Mouse (Mus musculus) intestine, embryonic 15.5 days (tissue): ENCODE data around the gene Gmeb2. TPM values are rescaled to one million over a fixed set of nuclear protein-coding genes. Genes with fewer than 3 reads are reported as not detected.

Experiments
- ATAC-seq: fragments of 200-750 bp; cut with Nextera tagmentation; 2 replicates; pipeline ENCODE4 v1.8.0; 2017; ENCODE audit warnings: moderate TSS enrichment, moderate library complexity
- H3K27ac ChIP-seq: fragments of 300-500 bp; sonication (generic); 2 replicates; pipeline ENCODE4 v1.5.1; 2015; ENCODE audit warnings: mild to moderate bottlenecking, inconsistent platforms
- H3K27me3 ChIP-seq: fragments of 300-500 bp; sonication (generic); replicated peaks from 2 replicates; pipeline ENCODE4 v1.6.1; 2015; ENCODE audit warnings: inconsistent platforms
- H3K36me3 ChIP-seq: fragments of 300-500 bp; sonication (generic); 2 replicates; pipeline ENCODE4 v1.6.1; 2015; ENCODE audit warnings: inconsistent platforms
- H3K4me1 ChIP-seq: fragments of 300-500 bp; sonication (generic); replicated peaks from 2 replicates; pipeline ENCODE4 v1.6.1; 2015; ENCODE audit warnings: inconsistent platforms
- H3K4me2 ChIP-seq: fragments of 300-500 bp; sonication (generic); replicated peaks from 2 replicates; pipeline ENCODE4 v1.6.1; 2015; ENCODE audit warnings: mild to moderate bottlenecking, inconsistent platforms
- H3K4me3 ChIP-seq: fragments of 300-500 bp; sonication (generic); replicated peaks from 2 replicates; pipeline ENCODE4 v1.5.1; 2015; ENCODE audit warnings: inconsistent platforms
- H3K9ac ChIP-seq: fragments of 300-500 bp; sonication (generic); 2 replicates; pipeline ENCODE4 v1.6.1; 2015; ENCODE audit warnings: inconsistent platforms
- H3K9me3 ChIP-seq: fragments of 300-500 bp; sonication (generic); 2 replicates; pipeline ENCODE4 v1.6.1; 2016; ENCODE audit warnings: inconsistent platforms
- WGBS: fragments of 180-500 bp; shearing (Covaris S2); methylation state at CpG from one replicate; pipeline ENCODE4 v1.1.7; 2015; 5-methylcytosine and 5-hydroxymethylcytosine counted together
- polyA plus RNA-seq: library from polyadenylated mRNA; unstranded; fragments of >200 nt; fragmentation: Nextera tagmentation; extraction: Ambion mirVana; gene quantifications from 2 replicates; pipeline ENCODE4 v1.2.1, GENCODE M21; 2015

The Gmeb2 gene
- polyA plus RNA-seq, 1 experiment from 2014 or later, result 11.3 TPM

DNA sequence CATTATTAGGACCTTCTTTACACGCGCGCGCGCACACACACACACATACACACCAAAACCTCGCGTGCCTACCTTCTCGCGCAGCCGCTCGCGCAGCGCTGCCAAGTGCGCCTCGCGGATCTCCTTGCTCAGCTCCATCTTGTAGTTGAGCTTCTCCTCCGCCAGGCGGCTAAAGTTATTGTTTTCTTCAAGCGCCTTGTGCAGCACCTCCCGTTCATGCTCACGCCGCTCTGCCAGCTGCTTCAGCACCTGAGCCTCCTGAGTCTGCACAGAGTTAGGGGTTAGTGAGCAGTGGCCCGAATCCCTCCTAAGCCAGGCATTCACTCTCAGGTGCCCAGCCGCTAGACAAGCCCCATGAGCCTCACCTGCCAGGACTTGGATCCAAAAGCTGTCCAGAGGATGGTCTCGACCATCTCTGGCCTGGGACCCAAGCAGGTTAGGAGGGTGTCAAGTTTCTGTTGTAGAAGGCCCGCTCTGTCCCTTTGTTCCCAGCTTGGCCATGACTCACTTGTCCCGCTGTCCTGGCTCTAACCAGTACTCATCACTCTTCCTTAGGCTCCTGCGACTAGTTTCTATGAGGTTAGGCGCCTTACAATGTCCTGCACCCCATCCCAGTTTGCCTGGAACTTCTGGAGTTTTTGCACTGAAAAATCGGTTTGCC lies 19.4 kb upstream of the Gmeb2 start:
- no peaks in the 10 kb centered on the region for H3K36me3 ChIP-seq
- H3K4me2 ChIP-seq, result peak overlapping the region; percentile 20; the same call in 1 of the 2 replicates
- H3K27me3 ChIP-seq, result peaks cover 16% of the 10 kb centered on the region
- H3K9ac ChIP-seq, result no peak overlapping the region
- WGBS, result 11% methylated on average over 30 of the region's 30 CpGs
- no peak overlapping the region for H3K27ac ChIP-seq
- H3K9me3 ChIP-seq, result no peaks in the 10 kb centered on the region
- peak; percentile 28; the same call in 1 of the 2 replicates for ATAC-seq
- no peak overlapping the region for H3K4me3 ChIP-seq
- no peaks in the 10 kb centered on the region for H3K4me1 ChIP-seq

DNA sequence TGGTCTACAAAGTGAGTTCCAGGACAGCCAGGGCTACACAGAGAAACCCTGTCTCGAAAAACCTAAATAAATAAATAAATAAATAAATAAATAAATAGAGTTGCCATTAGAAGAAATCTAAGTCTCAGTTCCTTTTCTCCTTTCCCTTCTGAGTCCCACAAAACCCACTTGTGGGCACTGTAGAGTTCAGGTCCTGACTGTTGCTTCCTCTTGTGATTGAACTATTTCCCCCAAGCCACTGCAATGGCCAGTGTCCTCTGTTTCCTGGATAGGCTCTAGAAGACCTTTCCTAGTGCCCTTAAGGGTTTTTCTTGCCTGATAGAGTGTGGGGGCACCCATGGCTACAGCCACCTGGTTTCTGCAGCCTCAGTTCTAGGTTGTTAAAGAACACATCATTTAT lies 17.1 kb upstream of the Gmeb2 start:
- H3K4me2 ChIP-seq, result no peak overlapping the region
- WGBS, result 73% methylated on average over 1 of the region's 1 CpGs

DNA sequence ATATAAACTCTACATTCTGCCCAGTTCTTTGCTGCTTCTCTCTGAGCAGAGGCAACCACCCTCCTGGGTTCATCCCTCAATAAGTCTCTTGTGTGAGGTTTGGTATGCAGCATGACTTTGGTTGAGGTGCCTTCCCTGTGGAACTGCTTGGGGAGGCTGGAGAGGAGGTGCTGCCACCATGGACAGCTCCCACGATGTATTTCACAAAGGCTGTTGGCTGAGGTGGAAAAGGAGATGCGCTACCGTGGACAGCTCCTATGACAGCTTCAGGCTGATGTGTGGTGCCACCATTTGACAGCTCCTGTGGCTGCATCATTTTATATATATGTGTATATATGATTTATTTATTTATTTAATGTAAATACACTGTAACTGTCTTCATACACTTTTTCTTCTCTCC lies 14.2 kb upstream of the Gmeb2 start:
- Histone ChIP-seq H3K36me3 (peaks cover 3% of the 10 kb centered on the region; the same call in 1 of the 2 replicates), H3K9me3 (no peaks in the 10 kb centered on the region), H3K4me3 (no peak overlapping the region), H3K27me3 (peaks cover 12% of the 10 kb centered on the region), H3K4me1 (no peaks in the 10 kb centered on the region), H3K4me2 (no peak overlapping the region), H3K27ac (no peak overlapping the region), H3K9ac (no peak overlapping the region)
- 26% methylated on average over 3 of the region's 3 CpGs for WGBS
- no peak for ATAC-seq

More for the DNA sequence above, 17.1 kb upstream of the Gmeb2 start:
- Histone ChIP-seq H3K4me3 (no peak overlapping the region), H3K27ac (no peak overlapping the region), H3K9ac (no peak overlapping the region), H3K4me1 (no peaks in the 10 kb centered on the region), H3K36me3 (peaks cover 3% of the 10 kb centered on the region; the same call in 1 of the 2 replicates), H3K9me3 (no peaks in the 10 kb centered on the region), H3K27me3 (peaks cover 16% of the 10 kb centered on the region)
- ATAC-seq, result no peak

DNA sequence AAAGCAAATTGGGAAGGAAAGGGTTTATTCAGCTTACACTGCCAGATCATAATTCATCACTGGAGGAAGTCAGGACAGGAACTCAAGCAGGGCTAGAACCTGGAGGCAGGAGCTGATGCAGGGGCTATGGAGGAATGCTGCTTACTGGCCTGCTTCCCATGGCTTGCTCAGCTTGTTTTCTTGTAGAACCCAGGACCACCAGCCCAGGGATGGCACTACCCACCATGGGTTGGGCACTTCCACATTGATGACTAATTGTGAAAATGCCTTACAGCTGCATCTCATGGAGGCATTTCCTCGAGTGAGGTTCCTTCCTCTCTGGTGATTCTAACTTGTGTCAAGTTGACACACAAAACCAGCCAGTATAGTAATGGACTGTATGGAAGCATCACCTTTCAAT lies 3.1 kb upstream of the Gmeb2 start:
- Histone ChIP-seq H3K27me3 (no peaks in the 10 kb centered on the region), H3K4me1 (peaks cover 5% of the 10 kb centered on the region; the same call in 1 of the 2 replicates), H3K4me2 (no peak overlapping the region), H3K9ac (no peak overlapping the region), H3K4me3 (no peak overlapping the region), H3K36me3 (0 out of 2 replicates have a peak, but pooled peaks cover 2% of the 10 kb centered on the region), H3K9me3 (no peaks in the 10 kb centered on the region), H3K27ac (no peak overlapping the region)
- 83% methylated on average over 1 of the region's 1 CpGs for WGBS
- no peak for ATAC-seq

DNA sequence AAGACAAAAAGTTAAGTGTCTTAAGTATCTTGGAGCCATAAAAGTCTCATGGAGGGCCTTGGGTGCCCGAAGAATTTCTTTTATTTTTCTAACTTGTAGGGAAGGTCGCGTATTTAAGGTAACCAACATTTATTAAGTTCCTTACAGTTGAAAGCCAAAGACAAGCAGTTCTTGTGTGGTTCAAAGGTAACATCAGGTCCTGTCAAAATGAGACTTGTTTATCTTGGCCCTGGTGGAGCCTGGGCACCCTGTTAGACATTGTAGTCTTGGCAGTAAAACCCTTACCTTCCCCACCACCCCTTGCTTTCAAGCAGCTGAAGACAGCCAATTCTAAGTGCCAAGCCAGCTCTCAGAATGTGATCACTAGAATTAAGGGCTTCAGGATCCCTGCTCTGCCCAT lies 856 bp upstream of the Gmeb2 start:
- Histone ChIP-seq H3K4me1 (peaks cover 5% of the 10 kb centered on the region; the same call in 1 of the 2 replicates), H3K9ac (peak overlapping the region; percentile 55), H3K27me3 (no peaks in the 10 kb centered on the region), H3K4me2 (peak overlapping the region; percentile 63), H3K9me3 (no peaks in the 10 kb centered on the region), H3K27ac (no peak overlapping the region), H3K4me3 (peak overlapping the region; percentile 69), H3K36me3 (peaks cover 6% of the 10 kb centered on the region; the same call in 1 of the 2 replicates)
- 66% methylated on average over 3 of the region's 3 CpGs for WGBS
- ATAC-seq, result no peak

DNA sequence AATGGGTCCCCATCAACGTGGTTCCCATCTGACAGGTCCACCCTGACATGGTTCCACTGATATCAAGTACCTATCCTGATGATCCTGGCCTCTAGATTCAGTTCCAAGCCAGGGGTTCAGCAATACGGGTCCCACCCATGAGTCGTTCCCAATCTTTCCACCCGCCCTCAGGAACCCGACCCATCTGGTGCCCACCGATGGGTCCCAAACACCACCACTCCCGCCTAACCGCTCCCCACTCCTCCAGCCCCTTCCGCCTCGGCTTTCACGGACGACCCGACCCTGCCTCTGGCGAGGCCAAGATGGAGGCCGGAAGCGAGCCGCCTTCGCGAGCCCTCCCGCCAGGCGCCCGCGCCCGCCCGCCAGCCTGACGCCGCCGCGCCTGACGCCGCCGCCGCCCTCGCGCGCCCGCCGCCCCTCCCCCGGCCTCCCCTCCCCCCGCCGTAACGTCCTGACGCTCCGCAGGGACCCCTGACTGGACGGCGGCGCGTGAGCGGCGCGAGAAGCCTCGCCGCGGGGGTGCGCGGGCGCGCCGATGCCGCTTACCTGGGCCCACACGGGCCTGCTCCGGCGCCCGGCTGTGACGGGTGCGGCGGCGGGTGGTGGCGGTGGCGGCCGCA lies 387 bp downstream of the Gmeb2 start:
- peak; percentile 93 for ATAC-seq
- H3K4me1 ChIP-seq, result peaks cover 5% of the 10 kb centered on the region; the same call in 1 of the 2 replicates
- H3K36me3 ChIP-seq, result peaks cover 6% of the 10 kb centered on the region; the same call in 1 of the 2 replicates
- H3K9me3 ChIP-seq, result no peaks in the 10 kb centered on the region
- H3K9ac ChIP-seq, result peak overlapping the region; percentile 89
- peak overlapping the region; percentile 93 for H3K27ac ChIP-seq
- peak overlapping the region; percentile 69 for H3K4me3 ChIP-seq
- WGBS, result 2% methylated on average over 55 of the region's 71 CpGs
- H3K4me2 ChIP-seq, result peak overlapping the region; percentile 60
- H3K27me3 ChIP-seq, result no peaks in the 10 kb centered on the region

DNA sequence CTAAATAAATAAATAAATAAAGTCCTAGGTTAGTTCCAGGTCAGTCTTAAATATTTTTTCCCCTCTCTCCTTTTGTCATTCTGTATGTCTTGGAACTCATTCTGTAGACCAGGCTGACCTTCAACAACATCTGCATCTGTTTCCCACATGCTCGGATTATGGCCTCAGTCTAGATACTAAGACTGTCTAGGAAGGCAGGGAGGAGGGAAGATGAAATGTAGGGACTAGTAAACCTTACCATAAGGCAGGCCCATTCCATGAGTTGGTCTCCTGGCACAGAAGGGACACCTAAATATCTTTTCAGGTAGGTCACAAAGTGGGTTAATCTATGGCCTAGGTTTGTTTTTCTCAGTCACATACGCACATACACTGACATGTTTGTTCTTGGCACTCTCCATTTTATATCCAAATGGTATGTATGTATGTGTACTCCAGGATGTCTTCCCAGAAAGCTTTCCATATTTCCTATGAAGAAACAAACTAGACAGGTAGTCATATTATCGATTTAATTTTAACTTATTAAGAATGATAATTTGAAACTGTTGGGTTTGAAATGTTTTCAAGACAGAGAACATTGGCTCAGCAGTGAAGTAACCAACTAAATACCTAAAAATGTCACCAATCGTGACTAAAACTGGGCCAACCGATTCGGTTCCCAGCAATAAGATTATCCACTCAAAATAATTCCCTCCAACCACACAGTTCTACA lies 1.1 kb downstream of the Gmeb2 start:
- H3K9ac ChIP-seq, result peak overlapping the region; percentile 89
- no peaks in the 10 kb centered on the region for H3K9me3 ChIP-seq
- peak overlapping the region; percentile 60 for H3K4me2 ChIP-seq
- no peak for ATAC-seq
- H3K4me1 ChIP-seq, result peaks cover 5% of the 10 kb centered on the region; the same call in 1 of the 2 replicates
- H3K36me3 ChIP-seq, result peaks cover 6% of the 10 kb centered on the region; the same call in 1 of the 2 replicates
- peak overlapping the region; percentile 69 for H3K4me3 ChIP-seq
- H3K27me3 ChIP-seq, result no peaks in the 10 kb centered on the region
- WGBS, result 52% methylated on average over 6 of the region's 6 CpGs
- peak overlapping the region; percentile 93 for H3K27ac ChIP-seq

DNA sequence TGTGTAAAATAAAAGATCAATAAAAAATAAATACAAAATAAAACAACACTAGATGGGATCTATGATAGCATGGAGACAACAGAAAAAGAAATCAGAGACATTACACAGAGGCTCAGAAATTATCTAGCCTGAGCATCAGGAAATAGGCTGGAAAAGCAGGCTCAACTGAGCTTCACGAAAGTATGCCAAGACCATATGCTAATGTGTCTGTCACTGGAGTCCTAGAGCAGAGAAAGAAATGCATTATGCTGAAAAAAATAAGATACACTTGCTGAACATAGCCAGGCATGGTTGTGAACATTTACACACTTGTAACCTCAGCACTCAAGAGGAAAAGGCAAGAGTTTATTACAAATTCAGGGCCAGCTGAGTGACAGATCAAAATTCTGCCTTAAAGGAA lies 7.9 kb downstream of the Gmeb2 start:
- no peaks in the 10 kb centered on the region for H3K27me3 ChIP-seq
- no peaks in the 10 kb centered on the region for H3K4me1 ChIP-seq
- H3K9me3 ChIP-seq, result no peaks in the 10 kb centered on the region
- no peak overlapping the region for H3K4me3 ChIP-seq
- H3K27ac ChIP-seq, result no peak overlapping the region
- H3K36me3 ChIP-seq, result peaks cover 7% of the 10 kb centered on the region; the same call in 1 of the 2 replicates
- WGBS, result 84% methylated on average over 1 of the region's 1 CpGs
- no peak overlapping the region for H3K9ac ChIP-seq
- no peak overlapping the region for H3K4me2 ChIP-seq
- no peak for ATAC-seq

DNA sequence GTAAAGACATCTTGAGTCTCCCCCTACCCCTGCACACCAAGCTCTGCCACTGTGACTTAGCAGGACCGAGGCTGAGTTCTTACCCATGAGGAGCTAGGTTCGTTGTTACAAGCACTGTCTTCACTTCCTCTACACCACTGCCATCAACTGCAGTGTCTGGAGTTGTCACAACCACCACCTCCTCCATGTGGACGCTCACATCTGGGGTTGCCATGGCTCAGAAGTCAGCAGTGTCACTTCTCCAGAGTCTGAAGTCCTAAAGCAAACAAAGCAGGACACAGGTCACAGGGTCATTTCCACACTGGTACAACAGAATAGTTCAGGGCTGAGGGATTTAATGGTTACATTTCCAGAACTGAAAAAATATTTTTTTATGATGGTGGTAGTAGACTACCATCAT lies 10.0 kb downstream of the Gmeb2 start:
- Histone ChIP-seq H3K9me3 (no peaks in the 10 kb centered on the region), H3K4me3 (no peak overlapping the region), H3K27me3 (no peaks in the 10 kb centered on the region), H3K27ac (no peak overlapping the region), H3K36me3 (0 out of 2 replicates have a peak, but pooled peaks cover 5% of the 10 kb centered on the region), H3K4me2 (no peak overlapping the region), H3K9ac (no peak overlapping the region), H3K4me1 (no peaks in the 10 kb centered on the region)
- no peak for ATAC-seq
- 67% methylated on average over 3 of the region's 3 CpGs for WGBS

DNA sequence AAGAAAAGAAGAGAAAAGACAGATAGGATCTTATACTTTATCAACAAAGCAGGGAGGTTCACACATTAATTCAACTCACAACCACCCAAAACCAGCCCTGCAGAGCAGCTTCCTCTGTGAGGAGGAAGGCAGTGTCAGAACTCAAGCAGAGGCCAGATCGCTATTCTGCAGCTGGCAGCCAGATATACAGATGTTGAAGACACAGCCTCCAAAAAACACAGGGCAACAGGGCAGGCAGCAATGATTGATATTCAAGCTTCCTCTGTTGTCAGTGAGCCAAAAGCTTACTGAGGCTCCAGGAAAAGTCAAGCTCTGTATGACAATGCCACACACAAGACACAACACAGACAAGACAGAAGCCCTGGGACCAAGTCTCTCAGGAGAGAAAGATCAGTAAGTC lies 11.1 kb downstream of the Gmeb2 start:
- H3K4me1 ChIP-seq, result no peaks in the 10 kb centered on the region
- no peak overlapping the region for H3K9ac ChIP-seq
- no peaks in the 10 kb centered on the region for H3K9me3 ChIP-seq
- no peak overlapping the region for H3K4me3 ChIP-seq
- H3K27ac ChIP-seq, result no peak overlapping the region
- no peaks in the 10 kb centered on the region for H3K27me3 ChIP-seq
- 0 out of 2 replicates have a peak, but pooled peaks cover 5% of the 10 kb centered on the region for H3K36me3 ChIP-seq
- no peak overlapping the region for H3K4me2 ChIP-seq
- 60% methylated on average over 1 of the region's 1 CpGs for WGBS
- no peak for ATAC-seq

DNA sequence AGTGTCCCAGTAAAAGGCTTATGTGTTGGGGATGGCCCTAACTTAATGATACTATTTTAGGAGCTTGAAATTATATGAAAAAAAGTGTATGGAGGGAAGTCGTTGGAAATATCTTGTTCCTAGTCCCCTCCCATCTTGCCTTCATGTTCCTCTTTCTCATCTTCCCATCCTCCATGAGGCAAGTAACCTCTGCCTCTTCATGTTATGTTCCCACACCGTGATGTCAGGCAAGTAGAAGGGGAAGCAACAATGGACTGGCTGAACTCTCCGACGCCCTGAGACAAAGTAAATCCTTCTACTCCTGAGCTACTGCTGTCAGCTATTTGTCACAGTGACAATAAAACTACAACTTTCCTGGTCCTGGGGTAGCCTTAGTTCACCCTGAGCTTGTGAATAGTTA lies 13.2 kb downstream of the Gmeb2 start:
- no peak overlapping the region for H3K4me3 ChIP-seq
- no peaks in the 10 kb centered on the region for H3K4me1 ChIP-seq
- H3K9ac ChIP-seq, result no peak overlapping the region
- no peak for ATAC-seq
- no peak overlapping the region for H3K27ac ChIP-seq
- no peaks in the 10 kb centered on the region for H3K9me3 ChIP-seq
- H3K27me3 ChIP-seq, result no peaks in the 10 kb centered on the region
- WGBS, result 86% methylated on average over 4 of the region's 4 CpGs
- H3K4me2 ChIP-seq, result no peak overlapping the region
- H3K36me3 ChIP-seq, result 0 out of 2 replicates have a peak, but pooled peaks cover 9% of the 10 kb centered on the region

DNA sequence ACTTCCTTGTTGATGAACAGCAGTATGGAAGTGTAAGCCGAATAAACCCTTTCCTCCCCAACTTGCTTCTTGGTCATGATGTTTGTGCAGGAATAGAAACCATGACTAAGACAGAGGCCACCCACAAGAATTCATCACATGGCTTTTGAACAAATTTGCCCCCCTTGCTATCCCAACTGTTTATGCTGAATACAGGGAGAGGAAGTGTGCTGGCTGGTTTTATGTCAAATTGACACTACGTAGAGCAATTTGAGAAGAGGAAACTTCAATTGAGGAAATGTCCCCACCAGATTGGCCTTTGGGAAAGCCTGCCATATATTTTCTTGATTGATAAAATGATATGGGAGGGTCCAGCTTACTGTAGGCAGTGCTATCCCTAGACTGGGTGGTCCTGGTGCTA lies 14.0 kb downstream of the Gmeb2 start:
- H3K4me3 ChIP-seq, result no peak overlapping the region
- no peaks in the 10 kb centered on the region for H3K4me1 ChIP-seq
- 0 out of 2 replicates have a peak, but pooled peaks cover 9% of the 10 kb centered on the region for H3K36me3 ChIP-seq
- no peak overlapping the region for H3K4me2 ChIP-seq
- H3K27ac ChIP-seq, result no peak overlapping the region
- no peak for ATAC-seq
- no peaks in the 10 kb centered on the region for H3K9me3 ChIP-seq
- WGBS, result 84% methylated on average over 2 of the region's 2 CpGs
- no peaks in the 10 kb centered on the region for H3K27me3 ChIP-seq
- no peak overlapping the region for H3K9ac ChIP-seq
